Mouse (Mus musculus) urinary bladder, postnatal 10 days (tissue): ENCODE data around the gene Heg1.

ENCODE experiments used
- DNase-seq: peaks from one replicate; pipeline ENCODE4 v3.0.0; 2022; ENCODE audit warnings: low spot score

Gene Heg1

DNA sequence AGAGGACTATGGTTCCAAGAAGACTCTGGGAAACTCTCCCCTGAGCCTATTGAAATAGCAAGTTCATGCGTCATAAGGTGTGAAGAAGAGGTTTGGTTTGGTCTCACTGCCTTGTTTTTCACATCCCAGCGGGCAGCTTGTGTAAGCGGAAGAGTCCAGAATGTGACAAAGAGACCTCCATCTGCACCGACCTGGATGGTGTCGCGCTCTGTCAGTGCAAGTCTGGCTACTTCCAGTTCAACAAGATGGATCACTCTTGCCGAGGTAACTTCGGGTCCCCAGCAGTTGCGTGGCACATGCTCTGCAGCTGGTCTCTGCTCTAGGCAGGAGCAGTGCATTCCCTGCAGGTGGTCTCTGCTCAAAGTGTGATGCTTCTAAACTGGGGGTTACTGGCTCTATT lies 58.1 kb downstream of the Heg1 start:
- no peak for DNase-seq

DNA sequence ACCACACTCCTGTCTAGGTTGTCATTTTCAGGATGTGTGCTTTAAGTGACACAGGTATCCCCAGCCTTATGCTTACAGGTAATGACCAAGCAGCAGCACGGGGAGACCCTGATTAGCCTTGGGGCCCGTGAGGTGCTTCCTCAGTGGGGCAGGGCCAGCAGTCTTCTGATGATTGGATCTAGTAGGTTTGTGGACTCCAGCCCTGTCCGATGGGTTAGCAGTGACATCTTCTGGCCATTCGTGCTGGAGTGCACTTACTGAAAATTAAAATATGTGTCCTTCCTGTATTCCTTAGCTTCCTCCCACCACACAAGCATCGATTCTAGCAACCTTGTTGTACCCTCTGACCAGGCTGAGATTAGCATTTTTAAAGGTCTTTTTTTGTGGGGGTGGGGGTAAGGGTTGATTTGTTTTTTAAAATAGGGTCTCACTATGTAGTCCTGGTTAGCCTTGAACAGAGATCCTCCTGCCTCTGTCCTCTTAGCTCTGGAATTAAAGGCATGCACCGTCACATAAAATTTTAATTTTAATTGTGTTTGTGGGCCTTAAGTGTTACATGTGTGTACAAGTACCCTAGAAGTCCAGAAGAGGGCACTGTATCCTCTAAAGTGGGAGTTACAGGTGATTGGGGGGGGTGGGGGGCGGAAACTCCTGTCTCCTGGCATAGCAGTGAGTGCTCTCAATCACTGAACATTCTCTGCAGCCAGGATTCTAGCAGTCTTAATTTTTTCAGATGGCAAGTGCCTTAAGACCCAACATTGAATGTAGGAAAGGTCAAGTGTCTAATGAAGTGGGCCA lies 60.7 kb downstream of the Heg1 start:
- DNase-seq: no peak

DNA sequence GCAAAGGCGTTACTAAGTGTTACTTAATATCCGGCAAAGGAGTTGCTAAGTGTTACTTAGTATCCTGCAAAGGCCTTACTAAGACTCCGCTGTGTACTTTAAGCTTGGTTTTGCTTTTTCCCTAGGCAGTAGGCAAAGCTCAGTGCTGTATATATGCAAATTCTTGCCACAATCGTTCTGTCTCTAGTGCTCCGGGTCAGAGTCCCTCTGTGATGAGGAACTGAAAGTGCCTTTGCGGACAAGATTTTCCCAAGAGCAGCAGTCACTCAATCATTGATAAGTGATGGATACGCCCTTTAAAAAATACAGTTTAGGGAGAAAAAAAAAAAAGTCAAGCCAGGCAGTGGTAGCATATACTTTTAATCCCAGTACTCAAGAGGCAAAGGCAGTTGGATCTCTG lies 61.3 kb downstream of the Heg1 start:
- DNase-seq: no peak

DNA sequence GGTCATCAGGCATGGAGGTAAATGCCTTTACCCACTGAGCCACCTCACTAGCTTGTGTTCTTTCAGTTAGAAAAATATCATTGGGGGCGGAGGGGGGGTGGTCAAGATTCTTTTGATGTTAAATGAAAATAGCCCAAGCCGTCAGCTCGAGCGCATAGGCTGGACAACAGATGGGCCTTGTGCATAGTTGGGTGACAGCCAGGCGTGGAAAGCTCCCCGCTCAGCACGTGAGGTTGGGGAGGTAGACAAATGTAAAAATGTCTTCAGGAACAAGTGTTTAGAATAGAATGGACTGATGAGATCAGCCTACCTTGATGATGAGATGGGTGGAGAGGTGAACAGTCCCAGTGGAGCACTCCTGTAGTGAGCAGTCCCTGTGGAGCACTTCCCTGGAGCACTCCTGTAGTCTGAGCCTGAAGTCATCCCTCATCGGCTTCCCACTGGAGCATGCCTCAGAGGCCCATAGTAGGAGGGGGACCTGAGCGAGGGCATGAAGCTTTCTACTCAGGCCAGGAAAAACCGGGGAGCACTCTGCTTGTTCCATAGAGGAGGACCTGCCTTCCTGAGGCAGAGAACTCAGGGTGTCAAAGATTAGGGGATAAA lies 62.0 kb downstream of the Heg1 start:
- DNase-seq: no peak

DNA sequence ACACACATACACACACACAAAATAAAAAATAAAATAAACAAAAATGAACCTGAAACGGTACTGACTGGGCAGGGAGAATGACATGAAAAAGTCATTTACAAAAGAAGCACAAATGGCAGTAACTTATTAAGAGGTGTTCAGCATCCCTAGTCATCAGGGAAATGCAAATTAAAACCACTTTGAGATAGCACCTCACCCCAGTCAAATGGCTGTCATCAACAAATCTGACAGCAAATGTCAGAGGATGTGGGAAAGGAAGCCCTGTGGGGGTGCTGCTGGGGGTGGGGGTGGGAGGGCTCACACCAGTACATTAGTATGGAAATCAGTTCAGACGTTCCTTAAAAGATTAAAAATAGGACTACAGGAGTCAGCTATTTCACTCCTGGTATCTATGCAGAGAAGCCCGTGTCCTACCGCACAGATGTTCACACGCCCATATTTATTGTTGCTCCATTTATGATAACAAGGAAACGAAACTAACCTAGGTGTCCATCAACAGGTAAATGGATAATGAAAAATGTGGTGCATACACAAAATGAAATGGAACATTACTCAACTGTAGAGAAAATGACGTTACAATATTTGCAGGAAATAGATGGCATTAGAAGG lies 63.3 kb downstream of the Heg1 start:
- DNase-seq: no peak

DNA sequence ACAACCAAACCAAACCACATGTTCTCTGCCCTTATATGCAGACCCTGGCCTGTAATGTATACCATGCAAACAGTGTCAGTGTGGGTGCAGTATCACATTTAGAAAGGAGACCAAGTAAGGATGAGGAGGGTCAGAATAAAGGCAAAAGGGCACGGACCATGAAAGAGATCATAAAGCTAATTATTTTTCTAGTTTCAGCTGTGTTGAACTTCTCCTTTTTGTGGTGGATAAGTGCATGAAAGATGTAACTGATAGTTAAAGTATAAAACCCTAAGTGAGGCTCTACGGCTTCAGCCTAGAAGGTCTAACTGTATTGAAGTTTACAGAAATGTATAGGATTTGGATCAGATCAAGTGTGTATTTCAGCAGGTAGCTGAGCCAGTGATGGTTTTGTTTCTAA lies 63.8 kb downstream of the Heg1 start:
- DNase-seq: no peak

DNA sequence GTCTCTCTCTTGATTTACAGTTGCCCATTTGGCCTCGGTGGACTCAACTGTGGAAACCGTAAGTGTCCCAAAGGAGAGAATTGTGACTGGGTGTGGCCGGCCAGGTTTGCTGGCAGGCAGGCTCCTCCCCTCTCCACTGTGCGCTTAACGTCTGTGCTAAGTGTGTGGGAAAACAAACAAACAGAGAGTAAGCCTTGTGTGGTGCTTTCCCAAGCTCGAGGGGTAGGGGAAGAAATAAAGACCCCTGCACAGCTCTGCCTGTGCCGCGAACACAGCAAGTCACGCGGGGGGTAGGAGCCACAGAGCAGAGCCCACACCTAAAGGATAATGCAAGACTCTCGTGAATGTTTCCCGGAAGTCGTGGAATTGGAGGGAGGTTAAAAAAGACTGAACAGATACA lies 67.0 kb downstream of the Heg1 start:
- no peak for DNase-seq

DNA sequence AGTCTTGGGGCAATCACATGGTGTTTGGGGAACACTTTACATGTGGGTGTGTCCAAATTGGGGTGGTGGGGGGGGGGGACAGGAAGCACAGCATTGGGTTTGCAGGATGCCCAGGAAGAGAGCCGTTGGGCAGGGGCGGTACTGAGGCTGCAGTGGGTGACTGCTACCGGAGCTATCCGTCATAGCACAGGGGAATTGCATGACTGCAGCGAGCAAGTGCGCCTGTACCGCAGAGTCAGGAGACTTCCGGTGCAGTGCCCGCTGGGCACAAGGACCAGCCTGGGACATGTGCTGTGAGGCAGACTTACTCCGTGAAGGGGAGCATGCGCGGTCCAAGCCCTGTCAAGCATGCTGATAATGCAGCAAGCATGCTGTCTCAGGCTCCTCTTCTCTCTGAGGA lies 67.4 kb downstream of the Heg1 start:
- DNase-seq: no peak

DNA sequence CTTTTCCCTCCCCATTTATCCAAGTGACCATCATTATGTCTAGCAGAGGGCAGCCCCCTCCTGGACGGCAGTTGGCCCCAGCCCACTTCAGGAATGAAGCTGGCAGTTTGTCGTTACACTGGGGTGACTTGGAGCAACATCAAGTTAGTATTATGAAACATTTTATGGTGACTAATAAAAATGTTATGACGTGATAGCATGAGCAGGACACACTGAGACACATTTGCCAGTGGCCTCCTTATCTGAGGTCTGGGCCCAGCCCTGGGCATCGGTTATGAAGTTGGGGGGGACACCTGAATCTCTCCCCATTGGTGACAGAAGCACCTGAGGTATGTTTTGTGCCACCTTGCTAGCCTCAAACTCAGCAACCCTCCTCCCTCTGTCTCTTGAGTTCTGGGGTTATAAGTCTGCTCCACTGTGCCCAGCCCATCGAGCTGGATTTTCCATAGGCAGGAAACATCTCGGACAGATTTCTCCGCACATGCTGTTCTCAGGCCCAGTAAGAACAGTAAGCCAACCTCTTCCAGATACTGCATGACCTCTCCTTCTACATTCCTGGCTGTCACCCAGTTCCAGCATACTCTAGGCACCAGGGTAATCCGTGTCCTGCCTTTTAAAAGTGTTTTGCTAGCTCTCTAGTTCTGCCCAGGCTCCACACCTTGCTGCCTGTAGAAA lies 68.9 kb downstream of the Heg1 start:
- DNase-seq: no peak

DNA sequence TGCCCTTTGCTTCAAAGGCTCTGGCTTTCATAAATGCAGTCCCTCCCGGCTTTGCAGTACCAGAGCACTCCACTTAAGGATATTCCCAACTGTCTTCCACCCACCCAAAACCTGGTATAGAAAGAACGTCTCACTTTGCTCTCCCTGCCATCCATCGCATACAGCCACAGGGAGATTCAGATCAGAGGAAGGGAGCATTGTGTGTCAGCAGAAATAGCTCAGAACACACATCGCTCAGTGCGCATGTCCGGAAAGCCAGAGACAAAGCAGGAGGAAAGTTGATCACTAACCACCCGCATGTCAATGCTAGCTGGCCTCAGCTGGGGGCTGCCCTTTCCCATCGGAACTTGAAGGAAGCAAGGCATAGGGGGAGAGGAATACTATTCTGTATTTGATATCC lies 71.1 kb downstream of the Heg1 start:
- DNase-seq: no peak

DNA sequence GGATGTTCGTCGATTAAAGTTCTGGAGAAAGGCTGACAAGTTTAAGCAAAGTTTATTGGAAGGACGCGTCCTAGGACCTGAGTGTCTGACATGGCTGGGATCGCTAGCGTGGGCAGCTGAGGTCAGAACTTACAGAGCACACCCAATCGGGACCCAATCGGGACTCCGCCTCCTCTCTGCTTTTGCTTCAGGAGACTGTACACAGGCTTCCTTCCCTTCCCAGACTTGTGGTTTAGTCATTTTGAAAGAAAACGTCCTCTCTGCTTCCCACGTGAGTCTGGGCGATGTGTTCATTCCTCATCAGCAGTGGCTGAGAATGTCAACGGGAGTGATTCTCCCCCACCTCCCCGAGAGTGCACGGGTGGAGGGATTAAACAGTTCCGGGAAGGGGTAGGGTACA lies 71.8 kb downstream of the Heg1 start:
- no peak for DNase-seq

DNA sequence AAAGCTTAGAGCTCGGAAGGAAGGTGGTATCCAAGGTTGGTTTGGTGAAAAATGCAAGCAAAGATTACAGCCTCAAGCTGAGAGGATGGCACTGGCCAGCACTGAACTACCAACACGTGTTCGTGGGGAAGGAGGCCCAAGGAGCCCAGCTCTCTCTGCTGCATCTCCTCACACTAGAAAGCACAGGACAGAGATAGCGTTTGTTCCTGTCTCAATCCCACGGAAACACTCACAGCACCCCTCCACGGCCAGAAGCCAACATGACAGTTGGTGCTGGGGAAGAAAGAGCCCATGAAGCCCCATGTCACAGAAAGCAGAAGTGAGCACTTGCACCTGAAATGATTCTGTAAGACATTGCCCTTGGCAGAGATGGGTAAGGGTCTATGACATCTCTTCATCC lies 72.2 kb downstream of the Heg1 start:
- no peak for DNase-seq

DNA sequence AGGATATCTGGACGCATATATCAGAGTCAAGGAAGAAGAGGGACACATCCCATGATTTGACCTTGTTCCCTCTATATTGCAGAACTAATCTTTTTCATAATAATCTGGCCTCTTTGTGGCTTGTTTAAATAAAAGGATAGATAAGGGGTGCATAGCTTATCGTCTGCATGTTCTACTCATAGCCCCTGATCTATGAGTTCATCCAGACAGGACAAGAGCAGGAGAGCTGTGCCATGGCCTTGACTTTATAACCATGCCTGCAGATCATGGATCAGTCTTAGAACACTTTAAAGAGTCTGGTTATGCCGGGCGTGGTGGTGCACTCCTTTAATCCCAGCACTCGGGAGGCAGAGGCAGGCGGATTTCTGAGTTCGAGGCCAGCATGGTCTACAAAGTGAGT lies 75.0 kb downstream of the Heg1 start:
- DNase-seq: no peak

DNA sequence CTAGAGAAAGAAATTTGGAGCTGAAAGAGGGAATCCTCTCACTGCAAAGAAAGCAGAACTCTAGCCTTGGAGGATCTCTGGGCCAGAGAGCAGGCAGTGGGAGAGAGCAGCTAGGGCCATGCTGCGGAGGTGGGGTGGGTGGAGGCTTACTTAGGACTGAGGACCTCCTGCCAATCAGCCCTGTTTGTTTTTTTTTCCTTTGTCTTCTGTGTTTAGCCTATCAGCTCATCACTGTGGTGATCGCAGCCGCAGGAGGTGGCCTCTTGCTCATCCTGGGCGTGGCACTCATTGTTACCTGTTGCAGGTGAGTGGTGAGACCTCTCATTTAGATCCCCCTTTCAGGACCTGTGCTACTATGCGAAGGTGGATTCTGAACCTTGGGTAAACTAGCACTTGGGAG lies 76.4 kb downstream of the Heg1 start:
- no peak for DNase-seq

DNA sequence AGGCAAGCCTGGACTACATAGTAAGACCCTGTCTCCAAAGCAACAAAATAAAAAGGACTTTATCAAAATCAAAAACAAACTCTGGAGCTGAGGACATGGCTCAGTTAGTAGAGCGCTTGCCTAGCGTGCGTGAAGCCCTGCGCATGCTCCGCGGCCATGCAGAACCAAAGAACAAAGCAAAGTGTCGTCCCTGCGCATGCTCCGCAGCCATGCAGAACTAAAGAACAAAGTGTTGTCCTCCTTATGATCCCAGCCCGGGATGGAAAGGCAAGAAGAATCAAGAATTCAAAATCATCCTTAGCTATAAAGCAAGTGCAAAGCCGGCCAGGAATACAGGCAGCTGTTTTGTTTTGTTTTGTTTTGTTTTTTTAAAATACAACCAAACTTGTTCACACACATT lies 76.8 kb downstream of the Heg1 start:
- no peak for DNase-seq

DNA sequence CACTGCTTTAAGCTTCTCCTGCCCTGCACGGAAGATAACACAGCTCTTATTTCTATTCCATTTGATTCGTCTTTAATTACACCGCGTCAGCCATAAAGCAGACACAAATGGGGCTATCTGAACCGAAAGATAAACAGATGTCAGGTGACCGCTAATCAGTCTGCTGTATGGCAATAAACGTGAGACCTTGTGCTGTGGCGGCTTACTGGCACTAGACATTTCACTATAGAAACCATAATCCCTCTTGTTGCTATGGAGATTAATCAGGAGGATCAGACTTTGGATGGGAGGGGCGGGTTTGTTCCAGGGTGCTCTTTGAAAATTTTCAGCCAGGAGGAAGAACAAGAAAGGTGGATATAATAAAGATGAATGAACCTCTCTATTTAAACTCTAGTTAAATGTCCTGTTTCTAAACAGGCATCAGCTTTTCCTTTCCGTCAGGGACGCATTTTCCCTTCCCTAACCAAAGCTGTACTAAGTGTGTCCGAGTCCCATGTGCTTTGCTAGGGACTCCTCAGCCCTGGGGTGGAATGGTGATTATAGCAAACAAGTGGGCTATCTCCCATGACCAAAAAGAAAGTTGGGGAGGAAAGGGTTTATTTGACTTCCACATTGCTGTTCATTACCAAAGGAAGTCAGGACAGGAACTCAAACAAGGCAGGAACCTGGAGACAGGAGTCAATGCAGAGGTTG lies 80.5 kb downstream of the Heg1 start:
- DNase-seq: no peak

DNA sequence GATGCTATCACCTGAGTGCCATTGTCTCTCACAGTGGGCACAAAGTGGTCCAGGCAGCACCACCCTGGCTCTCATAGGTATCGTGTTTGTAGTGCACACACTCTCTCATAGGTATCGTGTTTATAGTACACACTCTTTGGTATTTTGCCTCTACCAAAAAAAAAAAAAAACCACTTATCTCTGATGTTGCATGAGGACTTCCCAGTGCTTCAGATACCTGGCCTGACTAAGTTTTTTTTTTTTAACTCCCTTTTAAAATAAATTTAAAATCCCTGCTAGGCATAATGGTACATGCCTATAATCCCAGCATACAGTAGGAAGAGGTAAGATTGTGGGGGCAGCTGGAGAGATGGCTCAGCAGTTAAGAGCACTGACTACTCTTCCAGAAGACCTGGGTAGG lies 81.3 kb downstream of the Heg1 start:
- no peak for DNase-seq

DNA sequence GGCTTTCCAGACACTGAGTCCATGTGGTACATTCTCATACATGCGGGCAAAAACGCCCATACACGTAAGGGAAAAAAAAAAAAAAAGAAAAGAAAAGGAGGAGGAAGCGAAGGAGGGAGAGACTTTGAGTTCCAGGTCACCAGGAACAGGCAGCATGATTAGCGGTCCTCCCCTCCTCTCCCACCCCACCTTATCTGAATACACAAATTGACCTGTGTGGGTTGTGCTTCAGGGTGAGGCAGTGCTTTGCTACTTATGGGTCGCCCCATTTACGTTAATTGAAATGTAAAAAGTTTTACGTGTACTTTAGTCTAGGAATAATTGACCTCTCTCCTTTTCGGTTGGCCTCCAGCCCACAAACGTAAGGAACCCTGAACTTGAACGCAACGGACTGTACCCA lies 82.1 kb downstream of the Heg1 start:
- no peak for DNase-seq

DNA sequence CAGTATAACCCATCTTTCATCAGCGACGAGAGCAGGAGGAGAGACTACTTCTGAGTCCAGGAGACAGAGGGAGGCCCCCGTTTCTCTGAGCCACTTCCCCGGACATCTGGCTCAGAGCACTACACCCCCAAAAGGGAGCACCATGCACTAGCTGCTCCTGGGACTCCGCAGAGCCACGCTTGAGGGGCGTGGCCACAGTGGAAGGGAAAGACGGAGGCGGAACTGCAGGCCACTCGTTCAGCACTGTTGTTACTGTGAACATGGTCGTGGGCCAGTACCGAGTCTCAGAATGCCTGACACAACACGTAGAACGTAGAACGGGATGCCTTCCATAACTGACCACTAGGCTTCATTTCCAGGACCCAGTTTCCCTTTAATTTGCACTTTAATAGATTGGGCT lies 82.6 kb downstream of the Heg1 start:
- no peak for DNase-seq

DNA sequence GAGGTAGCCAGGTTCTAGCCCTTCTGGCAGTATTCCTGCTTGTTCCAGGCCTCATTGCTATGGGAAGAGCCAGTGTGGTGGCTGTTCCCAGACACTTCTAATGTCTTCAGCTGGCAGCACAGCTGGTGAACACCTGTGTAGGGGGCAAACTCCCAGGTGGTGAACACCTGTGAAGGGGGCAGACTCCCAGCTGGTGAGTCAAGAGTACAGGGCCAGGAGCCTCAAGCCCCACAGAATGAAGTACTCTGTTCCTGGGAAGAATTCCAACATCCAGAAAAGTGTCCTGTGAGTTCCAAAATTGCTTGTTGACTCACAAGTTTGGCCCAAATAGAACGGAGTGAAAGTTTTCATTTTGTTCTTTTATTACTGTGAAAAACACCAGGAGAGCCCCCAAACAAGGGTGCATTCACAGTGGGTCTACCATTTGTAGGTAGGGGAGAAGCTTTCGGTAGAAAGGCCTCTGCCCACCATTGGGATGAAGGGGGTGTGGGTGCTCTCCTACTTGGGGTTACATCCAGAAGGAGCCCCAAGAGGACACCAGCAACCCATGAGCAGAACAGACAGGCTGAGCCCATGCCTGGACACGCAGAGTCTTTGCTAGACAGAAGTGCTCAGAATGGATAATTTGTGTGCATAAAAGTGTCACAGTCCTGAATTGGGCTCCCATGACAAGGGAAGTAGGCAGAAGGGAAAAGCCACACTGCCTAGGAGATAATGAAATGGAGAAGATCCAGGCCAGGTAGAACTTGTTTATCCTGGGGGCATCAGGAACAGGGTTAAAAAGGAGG lies 84.5 kb downstream of the Heg1 start:
- DNase-seq: no peak

DNA sequence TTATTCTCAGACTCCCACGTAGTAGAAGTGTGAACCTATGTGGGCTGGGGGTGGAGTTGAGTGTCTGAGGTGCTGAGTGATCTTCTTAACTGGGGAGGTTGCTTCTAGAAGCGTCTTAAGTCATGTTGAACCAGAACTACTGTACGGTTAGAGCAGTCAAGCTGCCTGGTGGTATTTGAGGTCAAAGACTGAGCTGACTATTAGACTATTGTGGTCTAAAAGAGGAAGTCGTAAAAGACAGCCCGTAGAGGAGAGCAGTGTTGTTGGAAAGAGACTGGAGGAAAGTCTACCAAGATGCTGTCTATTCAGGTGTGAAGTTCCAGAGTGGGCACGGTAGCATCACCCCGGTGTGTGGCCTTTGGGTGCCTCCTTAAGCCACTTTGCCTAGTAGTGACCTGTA lies 85.7 kb downstream of the Heg1 start:
- DNase-seq: no peak
